Mouse (Mus musculus) cerebellum, adult 2 months (tissue): Measurements from ENCODE around the gene Rbm15. TPM values are rescaled to one million over a fixed set of nuclear protein-coding genes. Genes with fewer than 3 reads are reported as not detected.

ENCODE experiments used
- DNase-seq, 2 experiments: peaks; one replicate each; pipeline ENCODE4 v3.0.0; 2021
- H3K27ac ChIP-seq: fragments of 200-500 bp; 2 replicates; pipeline ENCODE4 v1.5.1; 2012; ENCODE audit warnings: low read length, control low read depth, inconsistent platforms; ENCODE audit not compliant: insufficient read depth
- H3K27me3 ChIP-seq: fragments of 200-500 bp; 2 replicates; pipeline ENCODE4 v1.6.1; 2012; ENCODE audit warnings: inconsistent platforms, mild to moderate bottlenecking, low read length, moderate library complexity; ENCODE audit not compliant: control insufficient read depth, insufficient read depth
- H3K4me1 ChIP-seq: fragments of 200-500 bp; 2 replicates; pipeline ENCODE4 v1.6.1; 2011; ENCODE audit warnings: low read length; ENCODE audit not compliant: control insufficient read depth, insufficient read depth
- H3K4me3 ChIP-seq: fragments of 200-500 bp; replicated peaks from 2 replicates; pipeline ENCODE3; 2011; ENCODE audit warnings: mild to moderate bottlenecking, low read depth, low read length, control low read depth; ENCODE audit not compliant: insufficient read depth
- CTCF ChIP-seq: fragments of 200-500 bp; IDR thresholded peaks from 2 replicates; pipeline ENCODE4 v1.5.1; 2011; ENCODE audit warnings: low read depth, mild to moderate bottlenecking, control low read depth, low read length, moderate library complexity, borderline replicate concordance; ENCODE audit not compliant: insufficient read depth
- POLR2A ChIP-seq: fragments of 200-500 bp; IDR thresholded peaks from 2 replicates; pipeline ENCODE4 v1.6.1; 2011; ENCODE audit warnings: low read length, control low read depth, borderline replicate concordance; ENCODE audit not compliant: insufficient read depth
- WGBS: fragments of 180-500 bp; shearing (Covaris S2); methylation state at CpG from one replicate; pipeline ENCODE4 v1.1.7; 2018; 5-methylcytosine and 5-hydroxymethylcytosine counted together
- polyA plus RNA-seq: library from polyadenylated mRNA; depleted of rRNA; stranded (reverse); fragments of >200 nt; gene quantifications from 2 replicates; pipeline ENCODE4 v1.2.3, GENCODE M21; 2012; rRNA removed

The Rbm15 gene
- polyA plus RNA-seq, 1 experiment, result 7.0 TPM

DNA sequence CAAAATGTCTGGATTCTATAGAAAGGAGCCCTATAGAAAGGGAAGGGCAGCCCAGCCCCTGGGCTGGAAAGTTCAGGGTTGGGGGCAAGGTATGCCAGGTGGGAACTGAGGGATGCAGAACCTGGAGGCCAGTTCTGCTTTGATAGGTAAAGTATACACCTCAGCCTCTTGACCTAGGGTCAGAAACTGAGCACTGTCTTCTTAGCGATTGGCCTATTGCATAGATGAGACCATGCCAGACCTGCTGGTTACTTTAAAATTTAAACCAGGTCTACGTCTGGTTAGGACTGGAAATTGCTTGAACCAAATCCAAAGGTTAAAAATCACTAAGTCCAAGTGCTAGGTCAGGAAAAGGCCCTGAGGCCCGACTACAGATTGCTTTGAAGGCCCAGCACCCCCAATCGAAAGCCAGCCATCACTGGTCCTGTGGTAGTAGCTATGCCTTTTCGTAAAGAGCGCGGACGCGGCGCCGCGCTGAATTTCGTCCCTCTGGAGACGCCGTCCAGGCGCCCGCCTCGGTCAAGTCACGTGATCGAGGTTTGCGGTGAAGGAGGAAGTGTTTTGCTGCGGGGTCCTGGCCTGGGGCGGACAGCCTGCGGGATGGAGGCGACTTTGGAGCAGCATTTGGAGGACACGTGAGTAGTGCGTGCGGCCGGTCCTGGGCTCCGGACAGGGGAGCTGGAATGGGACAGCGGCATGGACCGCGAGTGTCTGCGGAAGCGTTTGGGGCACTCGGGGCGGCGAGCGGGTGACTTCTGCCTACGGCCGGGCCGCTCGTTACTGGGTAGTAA lies 54.8 kb downstream of the Rbm15 start, which contains the start of gene Lamtor5:
TSS of gene Lamtor5 (plus strand) at position 380 of the 791 bp plus-strand sequence.
- Histone ChIP-seq H3K27ac (no peak within 1 kb of the TSS), H3K27me3 (no peaks in the 10 kb centered on the region), H3K4me1 (no peaks in the 10 kb centered on the region; the same call in 1 of the 2 replicates), H3K4me3 (peak within 1 kb of the TSS; percentile 64)
- TF ChIP-seq CTCF (no peak), POLR2A (peak; percentile 77; the same call in 1 of the 2 replicates)
- DNase-seq, result peak; percentile 92 to 95
- WGBS, result 2% methylated on average over 43 of the region's 43 CpGs

DNA sequence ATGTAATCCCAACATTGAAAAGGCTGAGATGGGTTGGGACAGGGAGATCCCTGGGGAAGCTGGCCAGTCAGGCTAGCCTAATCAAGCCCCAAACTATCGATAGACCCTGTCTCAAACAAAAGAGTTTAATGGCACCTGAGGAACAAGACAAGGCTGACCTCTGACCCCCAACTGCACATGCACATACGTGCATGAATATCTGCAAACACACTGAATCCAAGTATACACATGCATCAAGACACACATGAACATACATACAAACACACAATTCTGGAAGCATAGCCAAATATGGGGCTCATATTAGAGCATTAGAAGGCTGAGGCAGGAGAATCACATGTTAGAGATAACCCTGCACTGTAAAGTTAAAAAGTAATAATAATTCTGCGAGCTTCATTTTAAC lies 56.8 kb downstream of the Rbm15 start:
- WGBS, result 87% methylated on average over 3 of the region's 3 CpGs
- Histone ChIP-seq H3K27me3 (no peaks in the 10 kb centered on the region), H3K4me3 (no peak overlapping the region), H3K27ac (no peak overlapping the region), H3K4me1 (no peaks in the 10 kb centered on the region; the same call in 1 of the 2 replicates)
- no peak for DNase-seq
- TF ChIP-seq POLR2A (no peak), CTCF (no peak)

DNA sequence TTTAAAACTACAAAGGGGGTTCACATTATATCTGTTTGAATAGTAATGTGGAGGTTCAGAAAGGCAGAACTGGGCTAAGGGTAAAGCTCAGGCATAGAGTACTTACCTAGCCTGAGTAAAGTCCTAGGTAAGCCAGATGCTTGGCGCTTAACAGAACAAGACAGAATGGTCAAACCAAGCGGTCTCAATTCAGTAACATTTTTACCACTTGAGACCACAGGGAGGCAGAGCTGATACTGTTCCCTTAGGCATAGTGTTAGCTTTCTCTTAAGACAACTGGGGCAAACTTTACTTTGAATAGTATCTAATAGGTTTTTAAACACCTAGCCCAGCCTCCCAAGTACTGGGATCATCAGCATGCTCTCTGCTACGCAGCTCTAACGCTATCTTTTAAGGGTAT lies 57.5 kb downstream of the Rbm15 start:
- H3K4me3 ChIP-seq, result no peak overlapping the region
- TF ChIP-seq POLR2A (no peak), CTCF (no peak)
- 66% methylated on average over 4 of the region's 4 CpGs for WGBS
- H3K4me1 ChIP-seq, result no peaks in the 10 kb centered on the region; the same call in 1 of the 2 replicates
- no peak overlapping the region for H3K27ac ChIP-seq
- H3K27me3 ChIP-seq, result no peaks in the 10 kb centered on the region
- DNase-seq, result no peak

Other genes starting within 250 kb of the Rbm15 start
- gene Kcna2, start 232.5 kb downstream of the Rbm15 start, polyA plus RNA-seq, result 73.3 and 75.7 TPM in 2 replicates
- gene Kcna10, start 150.6 kb downstream of the Rbm15 start, polyA plus RNA-seq, result 0.08 and 0.10 TPM in 2 replicates
- not detected in 2 replicates for gene Cym, start 111.9 kb downstream of the Rbm15 start, polyA plus RNA-seq
- not detected in 2 replicates for gene A630076J17Rik, start 103.1 kb downstream of the Rbm15 start, polyA plus RNA-seq
- 0.87 and 1.0 TPM in 2 replicates for gene Prok1, start 94.0 kb downstream of the Rbm15 start, polyA plus RNA-seq
- 153 and 162 TPM in 2 replicates for gene Lamtor5, start 54.8 kb downstream of the Rbm15 start, polyA plus RNA-seq
- gene Slc16a4, start 42.4 kb downstream of the Rbm15 start, polyA plus RNA-seq, result 2.6 and 2.8 TPM in 2 replicates
- 59.7 and 62.3 TPM in 2 replicates for gene Kcnc4, start 125.9 kb upstream of the Rbm15 start, polyA plus RNA-seq
- gene Slc6a17, start 184.3 kb upstream of the Rbm15 start, polyA plus RNA-seq, result 158 and 176 TPM in 2 replicates
- not detected in 2 replicates for gene Ubl4b, start 221.4 kb upstream of the Rbm15 start, polyA plus RNA-seq